Mouse (Mus musculus) forebrain, embryonic 16.5 days (tissue): Measurements from ENCODE around the gene Rcor2. TPM values are rescaled to one million over a fixed set of nuclear protein-coding genes. Genes with fewer than 3 reads are reported as not detected.

Experiments
- ATAC-seq: fragments of 200-750 bp; cut with Nextera tagmentation; 2 replicates; pipeline ENCODE4 v1.8.0; 2017; ENCODE audit warnings: mild to moderate bottlenecking, moderate library complexity
- H3K27ac ChIP-seq: fragments of 300-500 bp; sonication (generic); 2 replicates; pipeline ENCODE4 v1.5.1; 2014; ENCODE audit warnings: low read length, control low read depth
- H3K27me3 ChIP-seq: fragments of 300-500 bp; sonication (generic); replicated peaks from 2 replicates; pipeline ENCODE4 v1.6.1; 2014; ENCODE audit warnings: low read length; ENCODE audit not compliant: control insufficient read depth, insufficient read depth
- H3K36me3 ChIP-seq: fragments of 300-500 bp; sonication (generic); 2 replicates; pipeline ENCODE4 v1.6.1; 2014; ENCODE audit not compliant: control insufficient read depth, insufficient read depth
- H3K4me1 ChIP-seq: fragments of 300-500 bp; sonication (generic); replicated peaks from 2 replicates; pipeline ENCODE4 v1.6.1; 2014; ENCODE audit warnings: low read length; ENCODE audit not compliant: control insufficient read depth, insufficient read depth
- H3K4me2 ChIP-seq: fragments of 300-500 bp; sonication (generic); 2 replicates; pipeline ENCODE4 v1.6.1; 2014; ENCODE audit warnings: mild to moderate bottlenecking, low read length, control low read depth
- H3K4me3 ChIP-seq: fragments of 300-500 bp; sonication (generic); replicated peaks from 2 replicates; pipeline ENCODE4 v1.5.1; 2014; ENCODE audit warnings: mild to moderate bottlenecking, low read length, control low read depth
- H3K9ac ChIP-seq: fragments of 300-500 bp; sonication (generic); replicated peaks from 2 replicates; pipeline ENCODE4 v1.6.1; 2014; ENCODE audit warnings: low read depth, low read length, control low read depth
- H3K9me3 ChIP-seq: fragments of 300-500 bp; sonication (generic); 2 replicates; pipeline ENCODE4 v1.6.1; 2016; ENCODE audit warnings: low read length; ENCODE audit not compliant: control insufficient read depth
- WGBS: fragments of 180-500 bp; shearing (Covaris S2); extraction: QIAGEN DNeasy Blood & Tissue Kit; methylation state at CpG from one replicate; pipeline ENCODE4 v1.1.7; 2014; 5-methylcytosine and 5-hydroxymethylcytosine counted together
- polyA plus RNA-seq: library from polyadenylated mRNA; unstranded; fragments of >200 nt; fragmentation: Nextera tagmentation; extraction: Ambion mirVana; gene quantifications from 2 replicates; pipeline ENCODE4 v1.2.1, GENCODE M21; 2015

The Rcor2 gene
- polyA plus RNA-seq, 1 experiment from 2014 or later, result 45.8 TPM

GRCm38 (mm10) chr19:7261964-7262363 is 5.2 kb upstream of the Rcor2 start:
- no peaks in the 10 kb centered on the region for H3K36me3 ChIP-seq
- no peak overlapping the region for H3K9ac ChIP-seq
- H3K4me1 ChIP-seq, result peaks cover 32% of the 10 kb centered on the region
- H3K9me3 ChIP-seq, result 0 out of 2 replicates have a peak, but pooled peaks cover 3% of the 10 kb centered on the region
- no peak overlapping the region for H3K4me3 ChIP-seq
- ATAC-seq, result no peak
- WGBS, result 88% methylated on average over 3 of the region's 3 CpGs
- H3K4me2 ChIP-seq, result no peak overlapping the region
- H3K27ac ChIP-seq, result no peak overlapping the region
- H3K27me3 ChIP-seq, result no peaks in the 10 kb centered on the region

GRCm38 (mm10) chr19:7262592-7262991 is 4.5 kb upstream of the Rcor2 start:
- Histone ChIP-seq H3K4me1 (peaks cover 38% of the 10 kb centered on the region), H3K4me2 (no peak overlapping the region), H3K4me3 (no peak overlapping the region), H3K9me3 (0 out of 2 replicates have a peak, but pooled peaks cover 3% of the 10 kb centered on the region), H3K9ac (no peak overlapping the region), H3K36me3 (no peaks in the 10 kb centered on the region), H3K27ac (no peak overlapping the region), H3K27me3 (no peaks in the 10 kb centered on the region)
- no peak for ATAC-seq
- WGBS, result 97% methylated on average over 1 of the region's 1 CpGs

GRCm38 (mm10) chr19:7264088-7264765 is 2.9 kb upstream of the Rcor2 start:
- Histone ChIP-seq H3K4me1 (peaks cover 41% of the 10 kb centered on the region), H3K27ac (peak overlapping the region; percentile 26; the same call in 1 of the 2 replicates), H3K9me3 (0 out of 2 replicates have a peak, but pooled peaks cover 3% of the 10 kb centered on the region), H3K27me3 (no peaks in the 10 kb centered on the region), H3K36me3 (no peaks in the 10 kb centered on the region), H3K4me2 (no peak overlapping the region), H3K4me3 (no peak overlapping the region), H3K9ac (no peak overlapping the region)
- WGBS, result 9% methylated on average over 9 of the region's 9 CpGs
- ATAC-seq, result no peak

- H3K27ac ChIP-seq, result peak overlapping the region; percentile 100
- peak overlapping the region; percentile 90; the same call in 1 of the 2 replicates for H3K9ac ChIP-seq
- H3K36me3 ChIP-seq, result no peaks in the 10 kb centered on the region
- no peak for ATAC-seq
- 0 out of 2 replicates have a peak, but pooled peaks cover 3% of the 10 kb centered on the region for H3K9me3 ChIP-seq
- H3K4me2 ChIP-seq, result no peak overlapping the region
- H3K27me3 ChIP-seq, result no peaks in the 10 kb centered on the region
- no peak overlapping the region for H3K4me3 ChIP-seq
- peaks cover 47% of the 10 kb centered on the region for H3K4me1 ChIP-seq
- 4% methylated on average over 5 of the region's 6 CpGs for WGBS
These were observed 2.3 kb upstream of the Rcor2 start for GRCm38 (mm10) chr19:7264766-7265331.

GRCm38 (mm10) chr19:7265478-7266191 is 1.5 kb upstream of the Rcor2 start:
- peak overlapping the region; percentile 100 for H3K27ac ChIP-seq
- no peak overlapping the region for H3K4me3 ChIP-seq
- H3K4me1 ChIP-seq, result peaks cover 55% of the 10 kb centered on the region
- no peaks in the 10 kb centered on the region for H3K27me3 ChIP-seq
- peak overlapping the region; percentile 90 for H3K9ac ChIP-seq
- 0 out of 2 replicates have a peak, but pooled peaks cover 3% of the 10 kb centered on the region for H3K9me3 ChIP-seq
- 0 out of 2 replicates have a peak, but pooled peaks cover 2% of the 10 kb centered on the region for H3K36me3 ChIP-seq
- ATAC-seq, result peak; percentile 18; the same call in 1 of the 2 replicates
- WGBS, result 8% methylated on average over 14 of the region's 14 CpGs
- H3K4me2 ChIP-seq, result peak overlapping the region; percentile 14; the same call in 1 of the 2 replicates

- WGBS, result 27% methylated on average over 4 of the region's 4 CpGs
- Histone ChIP-seq H3K4me2 (peak overlapping the region; percentile 84), H3K4me3 (no peak overlapping the region), H3K36me3 (peaks cover 2% of the 10 kb centered on the region; the same call in 1 of the 2 replicates), H3K4me1 (peaks cover 63% of the 10 kb centered on the region), H3K9ac (peak overlapping the region; percentile 90), H3K9me3 (0 out of 2 replicates have a peak, but pooled peaks cover 3% of the 10 kb centered on the region), H3K27ac (peak overlapping the region; percentile 100), H3K27me3 (no peaks in the 10 kb centered on the region)
- no peak for ATAC-seq
These were observed 699 bp upstream of the Rcor2 start for GRCm38 (mm10) chr19:7266421-7266831.

- 0% methylated on average over 81 of the region's 97 CpGs for WGBS
- peaks cover 8% of the 10 kb centered on the region for H3K36me3 ChIP-seq
- no peaks in the 10 kb centered on the region for H3K9me3 ChIP-seq
- peak; percentile 63 for ATAC-seq
- peak overlapping the region; percentile 90 for H3K9ac ChIP-seq
- peaks cover 78% of the 10 kb centered on the region for H3K4me1 ChIP-seq
- peak overlapping the region; percentile 84 for H3K4me2 ChIP-seq
- H3K27me3 ChIP-seq, result no peaks in the 10 kb centered on the region
- H3K27ac ChIP-seq, result peak overlapping the region; percentile 100
- H3K4me3 ChIP-seq, result peak overlapping the region; percentile 81
These were observed 926 bp downstream of the Rcor2 start for GRCm38 (mm10) chr19:7267781-7268721.

- ATAC-seq, result peak; percentile 11
- Histone ChIP-seq H3K27me3 (no peaks in the 10 kb centered on the region), H3K4me2 (peak overlapping the region; percentile 84), H3K27ac (peak overlapping the region; percentile 100), H3K36me3 (peaks cover 15% of the 10 kb centered on the region), H3K4me3 (peak overlapping the region; percentile 81), H3K4me1 (peaks cover 78% of the 10 kb centered on the region), H3K9ac (peak overlapping the region; percentile 90), H3K9me3 (no peaks in the 10 kb centered on the region)
- under 1% methylated on average over 29 of the region's 30 CpGs for WGBS
These were observed 1.6 kb downstream of the Rcor2 start for GRCm38 (mm10) chr19:7268722-7269090.
